Mouse (Mus musculus): ENCODE results near the gene Tmem248. TPM values are rescaled to one million over a fixed set of nuclear protein-coding genes. Genes with fewer than 3 reads are reported as not detected.
"Not testable (repeated sequence)": the region's sequence is repeated elsewhere in the genome, so short reads cannot be mapped to it uniquely, and the experiment has no call there.

Gene Tmem248
- polyA plus RNA-seq, 1 experiment, result 46.4 TPM

DNA sequence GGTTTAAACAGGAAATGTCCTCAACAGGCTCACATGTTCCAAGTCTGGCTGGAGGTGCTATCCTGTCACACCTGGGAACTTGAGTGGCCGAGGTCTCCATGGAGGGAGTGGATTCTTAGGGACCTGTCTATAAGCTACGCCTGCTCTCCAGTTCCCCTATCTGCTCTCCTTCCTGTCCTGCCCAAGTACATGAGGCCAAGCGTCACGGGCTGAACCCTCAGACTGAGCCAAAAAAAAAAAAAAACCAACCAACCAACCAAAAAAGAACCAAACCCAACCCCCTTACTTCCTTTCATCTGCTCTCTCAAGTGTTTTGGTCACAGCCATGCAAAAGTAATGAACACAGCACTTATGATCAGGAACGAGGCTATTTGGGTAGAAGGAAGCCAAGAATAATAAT is 30.9 kb downstream of the Tmem248 start:
- TF ChIP-seq POLR2A (IDR thresholded peaks at IDR 0.05; ENCODE audit: borderline replicate concordance, extremely low read depth, low read depth, low read length), result no peak
- no peak for TF ChIP-seq CTCF (IDR thresholded peaks at IDR 0.05; ENCODE audit: insufficient read depth, low read length)
- 35% methylated on average over 5 of the region's 5 CpGs for WGBS
- no peak for DNase-seq
- Histone ChIP-seq H3K4me3 (replicated peaks; ENCODE audit: extremely low read depth, low read depth, low read length) (no peak overlapping the region), H3K4me1 (ENCODE audit: control insufficient read depth, insufficient read depth, low read length) (no peaks in the 10 kb centered on the region)

DNA sequence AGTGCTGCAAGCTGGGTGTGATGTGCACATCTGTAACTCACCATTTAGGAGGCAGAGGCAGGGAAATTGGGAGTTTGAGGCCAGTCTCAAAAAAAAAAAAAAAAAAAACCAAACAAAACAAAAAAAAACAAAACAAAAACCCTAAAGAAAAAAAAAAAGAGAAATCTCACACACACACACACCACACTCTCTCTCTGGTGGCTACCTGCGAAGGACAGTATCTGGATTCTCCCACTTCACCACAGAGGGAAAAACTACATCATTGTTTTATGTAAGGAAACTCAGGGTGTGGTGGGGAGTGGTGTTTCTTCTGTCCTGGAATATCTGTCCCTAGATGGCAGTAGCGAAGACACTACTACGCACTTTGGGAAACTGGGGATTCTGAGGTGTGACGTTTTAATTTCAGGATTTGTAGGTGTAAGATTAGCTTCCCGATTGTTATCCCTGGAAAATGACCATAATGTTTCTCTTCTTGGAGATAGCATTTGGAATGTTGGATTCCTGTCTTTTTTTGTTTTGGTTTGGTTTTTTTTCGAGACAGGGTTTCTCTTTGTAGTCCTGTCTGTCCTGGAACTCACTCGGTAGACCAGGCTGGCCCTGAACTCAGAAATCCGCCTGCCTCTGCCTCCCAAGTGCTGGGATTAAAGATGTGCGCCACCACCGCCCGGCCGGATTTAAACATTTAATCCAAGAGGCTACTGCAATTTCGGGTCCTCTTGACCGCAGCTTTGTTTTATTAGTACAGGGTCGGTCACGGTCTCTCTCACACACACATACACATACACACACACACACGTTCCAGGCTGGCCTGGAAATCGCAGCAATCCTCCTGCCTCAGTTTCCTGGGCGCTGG is 37.5 kb downstream of the Tmem248 start:
- Histone ChIP-seq H3K4me1 (ENCODE audit: control insufficient read depth, insufficient read depth, low read length) (no peaks in the 10 kb centered on the region), H3K4me3 (replicated peaks; ENCODE audit: extremely low read depth, low read depth, low read length) (peak overlapping the region; percentile 92)
- TF ChIP-seq POLR2A (IDR thresholded peaks at IDR 0.05; ENCODE audit: borderline replicate concordance, extremely low read depth, low read depth, low read length) (peak; percentile 12; the same call in 1 of the 2 replicates), CTCF (IDR thresholded peaks at IDR 0.05; ENCODE audit: insufficient read depth, low read length) (peak; percentile 17; the same call in 1 of the 2 replicates)
- WGBS, result 4% methylated on average over 19 of the region's 19 CpGs
- no peak for DNase-seq

DNA sequence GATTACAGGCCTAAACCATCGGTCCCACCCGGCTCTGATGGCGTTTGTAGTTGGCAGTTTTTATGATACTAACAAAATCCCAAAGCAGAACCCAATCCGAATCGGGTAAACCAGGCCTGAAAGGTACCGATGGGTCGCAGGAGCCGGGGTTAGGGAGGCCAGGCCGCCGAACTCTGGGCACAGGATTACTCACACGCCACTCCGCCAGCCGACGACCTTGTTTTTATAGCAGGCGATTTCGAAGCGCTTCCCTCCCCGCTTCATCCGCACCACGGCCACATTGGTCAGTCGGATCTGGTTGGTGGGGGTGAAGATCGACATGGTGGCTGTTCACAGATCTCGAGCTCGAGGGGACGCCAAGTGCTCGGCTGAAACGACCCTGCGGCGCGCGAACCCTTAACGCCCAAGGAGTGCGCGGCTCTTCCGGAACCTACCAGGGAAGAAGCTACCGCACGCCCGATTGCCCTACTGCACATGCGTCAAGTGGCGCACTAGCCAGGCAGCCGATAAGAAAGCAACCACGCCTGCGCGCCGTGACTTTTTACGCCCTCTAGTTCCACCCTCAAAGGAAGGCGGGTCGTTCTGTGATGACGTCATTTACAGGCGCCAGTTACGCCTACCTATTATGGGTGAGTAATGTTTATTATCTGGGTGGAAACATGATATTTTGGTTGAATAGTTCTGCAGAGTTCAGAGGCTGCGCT is 38.3 kb downstream of the Tmem248 start, which contains the start of the genes Sbds and Tyw1:
Gene Sbds (minus strand): TSS at position 514 of the 704 bp plus-strand sequence.
Gene Tyw1 (plus strand): TSS at position 603 of the 704 bp plus-strand sequence.
- peak; percentile 94 for DNase-seq
- Histone ChIP-seq H3K4me1 (ENCODE audit: control insufficient read depth, insufficient read depth, low read length) (no peaks in the 10 kb centered on the region), H3K4me3 (replicated peaks; ENCODE audit: extremely low read depth, low read depth, low read length) (peak within 1 kb of the TSS; percentile 92)
- TF ChIP-seq CTCF (IDR thresholded peaks at IDR 0.05; ENCODE audit: insufficient read depth, low read length) (no peak), POLR2A (IDR thresholded peaks at IDR 0.05; ENCODE audit: borderline replicate concordance, extremely low read depth, low read depth, low read length) (peak; percentile 97)
- under 1% methylated on average over 52 of the region's 52 CpGs for WGBS

DNA sequence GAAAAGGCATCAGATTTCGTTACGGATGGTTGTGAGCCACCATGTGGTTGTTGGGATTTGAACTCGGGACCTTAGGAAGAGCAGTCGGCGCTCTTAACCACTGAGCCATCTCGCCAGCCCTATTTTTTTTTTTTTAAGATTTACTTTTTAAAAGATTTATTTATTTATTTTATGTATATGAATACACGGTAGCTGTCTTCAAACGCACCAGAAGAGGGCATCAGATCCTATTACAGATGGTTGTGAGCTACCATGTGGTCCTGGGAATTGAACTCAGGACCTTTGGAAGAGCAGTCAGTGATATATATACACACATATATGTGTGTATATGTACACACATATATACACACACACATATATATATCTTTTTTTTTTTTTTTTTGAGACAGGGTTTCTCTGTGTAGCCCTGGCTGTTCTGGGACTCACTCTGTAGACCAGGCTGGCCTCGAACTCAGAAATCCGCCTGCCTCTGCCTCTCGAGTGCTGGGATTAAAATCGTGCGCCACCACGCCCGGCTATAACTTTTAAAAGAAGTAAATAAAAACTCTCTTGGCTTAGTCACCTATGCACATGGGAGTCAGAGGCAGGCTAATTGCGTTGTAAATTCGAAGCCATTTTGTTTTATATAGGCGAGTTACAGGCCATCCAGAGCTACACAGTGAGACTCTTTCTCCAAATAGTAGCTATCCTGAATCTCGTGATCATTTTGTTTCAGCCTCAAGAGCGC is 39.1 kb downstream of the Tmem248 start:
- H3K4me1 ChIP-seq (ENCODE audit: control insufficient read depth, insufficient read depth, low read length); DNase-seq; H3K4me3 ChIP-seq (replicated peaks; ENCODE audit: extremely low read depth, low read depth, low read length): not testable (repeated sequence)
- WGBS, result 22% methylated on average over 20 of the region's 20 CpGs

DNA sequence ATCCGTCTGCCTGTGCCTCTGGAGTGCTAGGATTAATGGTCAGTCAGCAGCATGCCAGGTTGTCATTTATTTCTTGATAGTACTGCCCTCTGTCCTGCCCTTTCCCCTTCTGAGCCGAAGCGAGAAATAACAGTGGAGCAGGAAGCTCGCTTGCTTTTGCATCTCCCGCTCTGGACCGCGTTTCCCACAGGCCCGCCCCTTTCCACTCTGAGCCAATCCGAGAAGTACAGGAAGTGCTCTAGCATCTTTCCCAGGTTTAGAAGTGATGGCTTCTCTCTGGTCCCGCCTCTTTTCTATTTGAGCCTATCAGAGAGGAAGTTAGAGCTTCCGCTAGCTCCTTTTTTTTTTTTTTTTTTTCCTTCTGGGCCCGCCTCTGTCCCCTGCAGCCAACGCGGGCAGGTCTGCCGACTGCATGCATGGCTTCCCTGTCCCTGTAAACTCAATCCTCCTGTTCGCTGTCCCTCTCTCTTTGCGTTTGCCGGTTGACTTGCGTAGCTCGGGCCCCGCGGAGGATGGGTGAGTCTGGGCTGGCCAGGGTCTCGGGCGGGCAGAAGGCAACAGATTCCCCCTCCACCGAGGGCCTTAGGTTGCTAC is 39.9 kb downstream of the Tmem248 start:
- TF ChIP-seq CTCF (IDR thresholded peaks at IDR 0.05; ENCODE audit: insufficient read depth, low read length) (no peak), POLR2A (IDR thresholded peaks at IDR 0.05; ENCODE audit: borderline replicate concordance, extremely low read depth, low read depth, low read length) (peak; percentile 75; the same call in 1 of the 2 replicates)
- no peaks in the 10 kb centered on the region for H3K4me1 ChIP-seq (ENCODE audit: control insufficient read depth, insufficient read depth, low read length)
- DNase-seq, result peak; percentile 93
- H3K4me3 ChIP-seq (replicated peaks; ENCODE audit: extremely low read depth, low read depth, low read length), result peak overlapping the region; percentile 95
- whole genome bisulfite sequencing, result under 1% methylated on average over 25 of the region's 25 CpGs

DNA sequence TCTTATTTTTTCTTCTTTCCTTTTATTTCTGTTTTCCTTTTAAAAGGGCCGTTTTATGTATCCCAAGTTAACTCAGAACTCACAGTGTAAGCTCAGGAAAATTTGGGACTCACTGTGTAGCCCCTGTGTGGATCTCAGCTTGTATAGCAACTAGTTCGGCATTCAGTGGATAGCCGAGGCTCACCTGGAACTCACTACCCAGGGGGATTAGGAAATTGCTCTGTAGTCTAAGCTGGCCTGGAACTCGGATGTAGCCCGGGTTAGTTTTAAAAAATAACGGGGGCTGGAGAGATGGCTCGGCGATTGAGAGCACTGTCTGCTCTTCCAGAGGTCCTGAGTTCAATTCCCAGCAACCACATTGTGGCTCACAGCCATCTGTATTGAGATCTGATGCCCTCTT is 40.4 kb downstream of the Tmem248 start:
- TF ChIP-seq POLR2A (IDR thresholded peaks at IDR 0.05; ENCODE audit: borderline replicate concordance, extremely low read depth, low read depth, low read length), result no peak
- no peak for TF ChIP-seq CTCF (IDR thresholded peaks at IDR 0.05; ENCODE audit: insufficient read depth, low read length)
- Histone ChIP-seq H3K4me1 (ENCODE audit: control insufficient read depth, insufficient read depth, low read length) (no peaks in the 10 kb centered on the region), H3K4me3 (replicated peaks; ENCODE audit: extremely low read depth, low read depth, low read length) (peak overlapping the region; percentile 95)
- 4% methylated on average over 8 of the region's 8 CpGs for WGBS
- DNase-seq, result no peak

DNA sequence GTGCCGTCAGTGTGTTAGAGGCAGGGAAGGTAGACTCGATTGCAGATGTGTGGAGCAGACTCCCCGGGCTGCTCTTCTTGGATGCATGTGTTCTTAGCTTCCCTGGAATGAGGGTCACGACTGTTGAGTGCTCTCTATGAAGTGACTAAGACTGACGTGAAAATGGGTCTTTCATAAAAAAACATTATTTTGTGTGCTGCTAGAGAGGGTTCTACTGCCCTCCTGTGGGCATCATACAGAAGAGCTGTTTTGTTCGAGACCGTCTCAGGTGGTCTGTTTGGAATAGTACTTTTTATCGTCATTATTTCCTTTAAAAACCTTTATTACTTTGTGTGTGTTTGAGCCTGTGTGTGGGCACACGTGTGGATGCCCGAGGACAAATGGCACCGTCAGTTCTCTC is 46.6 kb downstream of the Tmem248 start:
- no peak for DNase-seq
- Histone ChIP-seq H3K4me1 (ENCODE audit: control insufficient read depth, insufficient read depth, low read length) (no peaks in the 10 kb centered on the region), H3K4me3 (replicated peaks; ENCODE audit: extremely low read depth, low read depth, low read length) (no peak overlapping the region)
- TF ChIP-seq POLR2A (IDR thresholded peaks at IDR 0.05; ENCODE audit: borderline replicate concordance, extremely low read depth, low read depth, low read length) (no peak), CTCF (IDR thresholded peaks at IDR 0.05; ENCODE audit: insufficient read depth, low read length) (no peak)
- 65% methylated on average over 11 of the region's 11 CpGs for WGBS

DNA sequence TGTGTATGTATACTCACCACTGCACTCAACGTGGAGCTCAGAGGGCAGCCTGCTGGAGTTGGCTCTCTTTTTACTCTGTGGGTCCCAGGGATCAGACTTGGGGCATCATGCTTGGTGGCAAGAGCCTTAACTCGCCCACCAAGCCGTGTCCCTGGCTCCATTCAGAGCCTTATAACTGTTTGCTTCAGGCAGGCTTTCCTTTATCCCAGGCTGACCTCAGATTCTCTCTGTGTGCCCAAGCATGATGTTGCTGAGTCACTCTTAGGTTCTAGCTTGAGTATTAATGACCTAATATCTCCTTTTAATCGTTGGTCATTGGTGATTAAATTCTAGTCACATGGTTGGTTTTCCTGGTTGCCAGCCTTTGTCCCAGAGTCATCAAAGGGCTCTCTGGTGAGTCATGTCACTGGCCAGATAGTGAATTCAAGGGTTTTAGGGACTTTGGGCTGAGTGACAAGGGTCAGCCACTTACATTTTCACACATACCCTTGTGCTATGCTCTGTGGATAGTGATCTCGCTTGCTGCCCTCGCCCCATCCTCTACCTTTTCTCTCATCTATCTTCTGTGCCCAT is 47.6 kb downstream of the Tmem248 start:
- no peak for TF ChIP-seq POLR2A (IDR thresholded peaks at IDR 0.05; ENCODE audit: borderline replicate concordance, extremely low read depth, low read depth, low read length)
- no peak for TF ChIP-seq CTCF (IDR thresholded peaks at IDR 0.05; ENCODE audit: insufficient read depth, low read length)
- Histone ChIP-seq H3K4me1 (ENCODE audit: control insufficient read depth, insufficient read depth, low read length) (no peaks in the 10 kb centered on the region), H3K4me3 (replicated peaks; ENCODE audit: extremely low read depth, low read depth, low read length) (no peak overlapping the region)
- WGBS, result 86% methylated on average over 6 of the region's 6 CpGs
- no peak for DNase-seq

DNA sequence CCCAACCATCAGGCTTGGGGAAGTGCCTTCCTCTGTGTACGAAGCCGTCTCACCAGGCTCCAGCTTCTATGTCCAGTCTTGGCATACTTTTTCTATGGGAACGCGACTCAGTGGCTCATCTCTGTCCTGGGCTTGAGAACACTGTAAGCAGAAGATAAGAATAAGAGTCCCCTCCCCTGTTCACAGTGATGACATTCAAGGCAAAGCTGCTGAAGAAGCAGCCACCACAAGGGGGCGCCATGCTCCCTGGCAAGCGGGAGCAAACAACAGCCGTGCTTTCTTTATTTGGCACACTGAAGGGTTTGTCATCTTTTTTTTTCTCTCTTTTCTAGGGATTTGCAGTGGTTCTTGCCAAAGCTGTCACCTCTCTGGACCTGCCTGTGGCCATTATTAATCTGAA is 49.8 kb downstream of the Tmem248 start:
- no peaks in the 10 kb centered on the region for H3K4me1 ChIP-seq (ENCODE audit: control insufficient read depth, insufficient read depth, low read length)
- TF ChIP-seq CTCF (IDR thresholded peaks at IDR 0.05; ENCODE audit: insufficient read depth, low read length) (peak; percentile 41), POLR2A (IDR thresholded peaks at IDR 0.05; ENCODE audit: borderline replicate concordance, extremely low read depth, low read depth, low read length) (no peak)
- DNase-seq, result no peak
- no peak overlapping the region for H3K4me3 ChIP-seq (replicated peaks; ENCODE audit: extremely low read depth, low read depth, low read length)
- 82% methylated on average over 7 of the region's 7 CpGs for WGBS

Measured in lung, adult 2 months (tissue).